Mouse (Mus musculus) kidney, postnatal 0 days (tissue): Measurements from ENCODE around the gene Pck1. TPM values are rescaled to one million over a fixed set of nuclear protein-coding genes. Genes with fewer than 3 reads are reported as not detected.
"Not testable (repeated sequence)": the region's sequence is repeated elsewhere in the genome, so short reads cannot be mapped to it uniquely, and the experiment has no call there.

Source experiments
- ATAC-seq: fragments of 200-750 bp; cut with Nextera tagmentation; replicated peaks from 2 replicates; pipeline ENCODE4 v1.8.0; 2017; ENCODE audit warnings: low read depth, moderate number of reproducible peaks, moderate TSS enrichment, moderate library complexity; ENCODE audit not compliant: low FRiP score
- DNase-seq: peaks from one replicate; pipeline ENCODE4 v3.0.0-alpha.2; 2016; ENCODE audit warnings: low spot score
- H3K27ac ChIP-seq: fragments of 300-500 bp; sonication (generic); 2 replicates; pipeline ENCODE4 v1.5.1; 2014; ENCODE audit warnings: mild to moderate bottlenecking
- H3K27me3 ChIP-seq: fragments of 300-500 bp; sonication (generic); 2 replicates; pipeline ENCODE4 v1.6.1; 2014; ENCODE audit warnings: low read length, mixed read lengths; ENCODE audit not compliant: insufficient read depth
- H3K36me3 ChIP-seq: fragments of 300-500 bp; sonication (generic); 2 replicates; pipeline ENCODE4 v1.6.1; 2014; ENCODE audit warnings: low read length, mixed read lengths; ENCODE audit not compliant: insufficient read depth
- H3K4me1 ChIP-seq: fragments of 300-500 bp; sonication (generic); replicated peaks from 2 replicates; pipeline ENCODE4 v1.6.1; 2014; ENCODE audit warnings: antibody characterized with exemption, low read length, mixed read lengths; ENCODE audit not compliant: insufficient read depth
- H3K4me2 ChIP-seq: fragments of 300-500 bp; sonication (generic); 2 replicates; pipeline ENCODE4 v1.6.1; 2014; ENCODE audit warnings: mild to moderate bottlenecking, low read length, moderate library complexity, mixed read lengths
- H3K4me3 ChIP-seq: fragments of 300-500 bp; sonication (generic); replicated peaks from 2 replicates; pipeline ENCODE4 v1.5.1; 2014; ENCODE audit warnings: low read depth, low read length
- H3K9ac ChIP-seq: fragments of 300-500 bp; sonication (generic); 2 replicates; pipeline ENCODE4 v1.6.1; 2014; ENCODE audit warnings: low read depth, low read length
- H3K9me3 ChIP-seq: fragments of 300-500 bp; sonication (generic); replicated peaks from 2 replicates; pipeline ENCODE4 v1.6.1; 2016; ENCODE audit warnings: low read length, inconsistent platforms, mixed read lengths
- CTCF ChIP-seq: IDR thresholded peaks from 2 replicates; pipeline ENCODE4 v1.5.1; 2016; ENCODE audit warnings: antibody characterized with exemption, low read depth, mild to moderate bottlenecking, moderate library complexity
- WGBS: fragments of 180-500 bp; shearing (Covaris S2); extraction: QIAGEN DNeasy Blood & Tissue Kit; methylation state at CpG from one replicate; pipeline ENCODE4 v1.1.7; 2014; 5-methylcytosine and 5-hydroxymethylcytosine counted together
- polyA plus RNA-seq: library from polyadenylated mRNA; unstranded; fragments of >200 nt; fragmentation: Nextera tagmentation; extraction: Ambion mirVana; gene quantifications from 2 replicates; pipeline ENCODE4 v1.2.1, GENCODE M21; 2015

Pck1 gene
- polyA plus RNA-seq, 1 experiment from 2014 or later: 47.2 TPM

DNA sequence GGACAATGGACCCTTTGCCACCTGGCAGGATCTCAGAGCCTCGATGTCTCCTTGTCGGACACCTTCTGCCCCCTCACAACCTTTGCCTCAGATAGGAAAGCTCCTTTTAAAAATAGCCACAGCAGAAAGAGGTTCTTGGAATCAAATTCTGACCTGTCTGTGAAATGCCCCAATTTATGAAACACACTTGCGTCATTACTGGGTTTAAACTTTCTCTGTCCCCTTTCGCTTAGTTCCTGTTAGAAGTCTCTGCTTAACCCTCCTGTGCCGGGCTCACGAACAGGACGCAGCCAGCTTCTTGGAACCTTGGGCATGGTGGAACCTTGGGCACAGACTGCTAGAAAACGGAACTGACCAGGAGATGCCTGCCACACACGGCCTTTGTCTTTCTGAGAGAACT lies 42.3 kb upstream of the Pck1 start:
- Histone ChIP-seq H3K27ac (no peak overlapping the region), H3K27me3 (0 out of 2 replicates have a peak, but pooled peaks cover 3% of the 10 kb centered on the region), H3K36me3 (no peaks in the 10 kb centered on the region), H3K9ac (no peak overlapping the region), H3K4me1 (no peaks in the 10 kb centered on the region), H3K4me2 (no peak overlapping the region), H3K4me3 (no peak overlapping the region), H3K9me3 (no peaks in the 10 kb centered on the region)
- 91% methylated on average over 9 of the region's 9 CpGs for WGBS
- no peak for TF ChIP-seq CTCF
- no peak for ATAC-seq
- no peak for DNase-seq

DNA sequence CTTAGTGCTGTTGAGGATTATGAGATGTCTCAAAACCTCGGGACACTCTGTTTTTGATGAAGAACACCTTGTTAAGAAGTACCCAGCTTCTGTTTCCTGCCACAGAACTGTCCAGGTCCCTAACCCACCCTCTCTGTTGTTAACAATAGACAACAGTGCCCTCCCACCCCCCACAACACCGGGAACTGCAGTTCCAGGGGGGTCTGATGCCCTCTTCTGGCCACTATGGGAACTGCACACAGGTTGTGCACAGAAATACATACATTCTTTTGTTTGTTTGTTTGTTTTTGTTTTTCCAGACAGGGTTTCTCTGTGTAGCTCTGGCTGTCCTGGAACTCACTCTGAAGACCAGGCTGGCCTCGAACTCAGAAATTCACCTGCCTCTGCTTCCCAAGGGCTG lies 39.1 kb upstream of the Pck1 start:
- H3K4me3 ChIP-seq, H3K4me2 ChIP-seq, H3K27me3 ChIP-seq, H3K27ac ChIP-seq, H3K4me1 ChIP-seq, DNase-seq, H3K9ac ChIP-seq, ATAC-seq, H3K36me3 ChIP-seq, H3K9me3 ChIP-seq: not testable (repeated sequence)
- peak; percentile 29; the same call in 1 of the 2 replicates for TF ChIP-seq CTCF
- 64% methylated on average over 3 of the region's 3 CpGs for WGBS

DNA sequence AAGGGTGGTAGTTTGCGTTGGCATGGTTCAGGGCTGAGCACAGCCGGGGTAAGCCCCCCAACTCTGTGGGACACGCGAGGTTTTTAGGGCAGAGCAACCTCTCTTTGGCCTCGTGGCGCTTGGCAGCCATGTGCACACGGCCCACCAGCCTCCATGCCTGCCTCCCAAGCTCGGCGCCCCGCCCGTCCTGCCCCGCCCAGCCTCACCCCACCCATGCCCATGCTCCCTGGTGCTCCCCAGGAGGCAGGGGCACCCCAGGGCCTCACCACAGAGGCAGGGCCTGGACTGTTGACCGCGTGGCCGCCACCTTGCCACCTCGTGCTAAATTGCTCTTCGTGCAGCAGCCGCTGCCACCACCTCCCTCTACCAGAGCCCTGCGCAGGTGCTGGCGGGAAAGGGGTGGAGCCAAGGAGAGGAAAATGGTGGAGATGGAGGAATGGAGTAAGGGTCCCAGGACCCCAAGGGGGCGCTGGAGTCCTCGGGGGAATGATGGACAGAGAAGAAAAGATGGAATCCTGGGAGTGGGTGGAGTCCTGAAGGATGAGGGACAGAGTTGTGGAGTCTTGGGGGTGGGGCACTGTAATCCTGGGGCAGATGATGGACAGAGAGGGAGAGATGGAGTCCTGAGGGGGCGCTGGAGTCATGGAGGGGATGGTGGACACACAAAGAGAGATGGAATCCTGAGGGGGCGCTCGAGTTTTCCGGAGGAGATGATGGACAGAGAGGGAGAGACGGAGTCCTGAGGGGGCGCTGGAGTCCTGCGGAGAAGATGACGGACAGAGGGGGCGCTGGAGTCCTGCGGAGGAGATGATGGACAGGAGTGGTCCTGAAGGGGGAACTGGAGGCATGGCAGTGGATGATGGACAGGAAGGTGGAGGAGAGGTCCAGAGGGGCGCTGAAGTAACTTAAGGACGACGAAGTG lies 33.6 kb upstream of the Pck1 start, which contains the start of gene Ctcfl:
Ctcfl (minus strand) TSS at position 503 of the 922 bp plus-strand sequence.
- DNase-seq: no peak
- H3K27ac ChIP-seq: no peak within 1 kb of the TSS
- H3K27me3 ChIP-seq: no peaks in the 10 kb centered on the region
- no peak within 1 kb of the TSS for H3K9ac ChIP-seq
- no peak; the same call in 1 of the 2 replicates for ATAC-seq
- TF ChIP-seq CTCF: no peak
- no peaks in the 10 kb centered on the region for H3K9me3 ChIP-seq
- no peak within 1 kb of the TSS for H3K4me3 ChIP-seq
- WGBS: 92% methylated on average over 34 of the region's 35 CpGs
- H3K4me2 ChIP-seq: no peak within 1 kb of the TSS
- H3K4me1 ChIP-seq: no peaks in the 10 kb centered on the region
- H3K36me3 ChIP-seq: no peaks in the 10 kb centered on the region

DNA sequence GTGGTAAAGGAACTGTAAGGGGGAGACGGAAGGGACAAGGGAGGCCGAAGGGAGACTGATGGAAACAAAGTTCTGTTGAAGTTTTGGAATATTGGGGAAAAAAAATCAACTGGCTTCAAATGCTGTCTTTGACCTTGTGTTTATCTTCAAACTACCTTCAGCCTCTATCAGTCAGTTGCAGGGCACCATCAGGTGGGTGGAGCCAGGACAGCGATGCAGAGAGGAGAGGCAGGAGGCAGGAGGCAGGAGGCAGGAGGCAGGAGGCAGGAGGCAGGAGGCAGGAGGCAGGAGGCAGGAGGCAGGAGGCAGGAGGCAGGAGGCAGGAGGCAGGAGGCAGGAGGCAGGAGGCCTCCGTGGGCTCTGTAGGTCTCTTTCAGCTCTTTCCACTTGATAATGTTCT lies 32.7 kb upstream of the Pck1 start:
- not testable (repeated sequence) for H3K36me3 ChIP-seq, H3K27me3 ChIP-seq, DNase-seq, H3K4me2 ChIP-seq, H3K9ac ChIP-seq, H3K4me3 ChIP-seq, H3K4me1 ChIP-seq, H3K9me3 ChIP-seq, H3K27ac ChIP-seq, ATAC-seq
- WGBS: 68% methylated on average over 4 of the region's 4 CpGs

DNA sequence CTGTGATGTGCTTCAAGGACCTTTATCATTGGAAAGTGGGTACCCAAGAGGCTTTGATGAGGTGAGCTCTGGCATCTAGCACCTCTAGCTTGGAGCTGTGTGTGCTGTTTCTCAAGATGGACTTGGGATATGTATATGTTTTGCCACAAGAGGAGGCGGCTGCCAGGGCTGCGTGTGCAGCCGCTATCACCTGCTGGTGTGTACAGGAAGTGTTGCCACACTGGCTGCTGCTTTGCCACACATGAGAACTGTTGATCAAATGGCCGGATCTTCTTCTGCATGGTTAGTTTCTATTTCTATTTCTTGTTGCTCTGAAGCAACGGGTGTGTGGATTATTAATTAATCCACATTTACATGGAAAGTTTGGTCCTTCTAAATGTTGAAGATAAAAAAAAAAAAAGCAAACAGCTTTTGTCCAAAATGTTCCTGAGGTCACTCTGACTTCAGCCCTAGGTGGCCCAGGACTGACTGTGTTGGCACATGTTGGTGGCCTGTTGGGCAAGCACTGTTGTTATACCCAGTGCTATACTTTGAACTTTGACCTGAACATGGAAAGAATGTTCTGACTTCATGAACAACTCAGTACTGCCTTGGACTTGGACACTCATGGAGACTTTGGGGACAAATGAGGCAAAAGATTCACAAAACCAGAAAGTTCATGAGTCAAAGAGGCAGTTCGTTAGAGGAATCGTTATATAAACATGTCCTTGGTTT lies 28.7 kb upstream of the Pck1 start:
- WGBS: 77% methylated on average over 7 of the region's 7 CpGs
- H3K27me3 ChIP-seq: no peaks in the 10 kb centered on the region
- H3K4me3 ChIP-seq: no peak overlapping the region
- ATAC-seq (no peak), DNase-seq (no peak)
- TF ChIP-seq CTCF: no peak
- no peaks in the 10 kb centered on the region for H3K4me1 ChIP-seq
- no peak overlapping the region for H3K4me2 ChIP-seq
- no peaks in the 10 kb centered on the region for H3K9me3 ChIP-seq
- no peaks in the 10 kb centered on the region for H3K36me3 ChIP-seq
- no peak overlapping the region for H3K9ac ChIP-seq
- H3K27ac ChIP-seq: no peak overlapping the region

DNA sequence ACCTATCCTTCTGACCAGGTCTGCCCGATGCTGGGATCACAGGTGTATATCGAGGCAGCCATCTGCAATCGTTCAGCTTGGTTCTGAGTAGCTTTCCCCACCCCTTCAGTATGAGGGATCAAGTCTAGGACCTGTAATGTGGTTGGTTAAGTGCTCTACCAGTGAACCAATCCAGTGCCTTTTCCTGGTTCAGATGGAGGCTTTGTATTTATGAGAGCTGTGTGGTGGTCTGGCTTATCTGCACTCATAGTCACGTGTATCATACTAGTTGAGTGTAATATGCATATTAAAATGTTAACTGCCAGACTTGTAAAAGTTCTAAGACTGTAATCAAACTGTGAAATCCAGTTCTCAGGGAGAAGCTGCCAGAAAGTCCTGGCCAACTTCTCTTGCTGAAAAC lies 26.5 kb upstream of the Pck1 start:
- H3K4me2 ChIP-seq: no peak overlapping the region
- H3K36me3 ChIP-seq: no peaks in the 10 kb centered on the region
- H3K9me3 ChIP-seq: no peaks in the 10 kb centered on the region
- H3K9ac ChIP-seq: no peak overlapping the region
- ATAC-seq: no peak
- no peaks in the 10 kb centered on the region for H3K27me3 ChIP-seq
- H3K4me3 ChIP-seq: no peak overlapping the region
- DNase-seq: no peak
- H3K27ac ChIP-seq: no peak overlapping the region
- TF ChIP-seq CTCF: no peak
- WGBS: 93% methylated on average over 4 of the region's 4 CpGs
- H3K4me1 ChIP-seq: no peaks in the 10 kb centered on the region
